Mouse (Mus musculus): ENCODE results near the gene Rpl29. TPM values are rescaled to one million over a fixed set of nuclear protein-coding genes. Genes with fewer than 3 reads are reported as not detected.
A peak's percentile ranks its signal among the peaks of the same experiment; 100 is the strongest.

The Rpl29 gene
- total RNA-seq, 2 experiments from 2014 or later: 480 to 518 TPM

DNA sequence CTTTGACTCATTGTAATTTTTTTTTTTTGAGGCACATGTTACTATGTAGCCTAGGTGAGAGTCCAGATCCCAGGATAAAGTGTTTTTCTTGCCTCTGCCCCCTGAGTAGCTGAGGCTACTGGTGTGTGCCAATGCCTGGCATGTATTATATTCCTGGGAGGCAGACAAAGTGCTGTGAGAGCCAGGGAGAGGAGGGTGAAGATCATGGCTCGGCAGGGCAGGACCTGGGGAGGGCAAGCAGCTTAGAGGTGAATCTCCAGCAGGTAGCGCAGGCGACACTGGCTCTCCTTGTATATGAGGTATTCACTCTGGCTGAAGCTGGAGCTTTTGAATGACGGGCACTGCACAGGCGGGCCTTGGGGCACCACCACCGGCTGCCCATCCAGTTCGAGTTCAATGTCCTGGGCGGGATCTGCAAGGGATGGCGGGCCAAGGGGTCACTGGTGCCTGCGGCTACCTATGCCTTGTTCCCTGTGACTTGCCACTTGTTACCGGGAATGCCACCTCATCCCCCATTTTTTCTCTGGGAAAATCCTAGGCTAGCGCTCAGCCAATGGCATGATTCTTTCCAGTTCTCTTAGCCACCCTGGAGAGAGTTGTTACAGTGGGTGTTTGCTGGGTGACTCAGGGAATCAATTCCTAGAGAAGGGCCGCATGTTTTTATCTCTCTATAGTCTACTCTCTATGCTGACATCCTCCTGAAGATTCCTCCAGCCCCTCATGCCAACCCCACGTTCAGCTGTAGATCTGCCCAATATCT lies 41.9 kb downstream of the Rpl29 start:
- intact Hi-C loops (cut with DNase I): no loop called here

GRCm38 (mm10) chr9:106471892-106472291 lies 42.6 kb downstream of the Rpl29 start:
- intact Hi-C loops (cut with DNase I): no loop called here
- DNase-seq: peak; percentile 44

More for the DNA sequence above, 41.9 kb downstream of the Rpl29 start:
- DNase-seq: no peak

- intact Hi-C loops (cut with DNase I): no loop called here
Observed at GRCm38 (mm10) chr9:106472321-106472720, 43.1 kb downstream of the Rpl29 start.

GRCm38 (mm10) chr9:106473081-106473752 lies 44.0 kb downstream of the Rpl29 start:
- intact Hi-C loops (cut with DNase I): no loop called here
- DNase-seq: peak; percentile 21

More at GRCm38 (mm10) chr9:106472321-106472720, 43.1 kb downstream of the Rpl29 start:
- peak; percentile 0 for DNase-seq

DNA sequence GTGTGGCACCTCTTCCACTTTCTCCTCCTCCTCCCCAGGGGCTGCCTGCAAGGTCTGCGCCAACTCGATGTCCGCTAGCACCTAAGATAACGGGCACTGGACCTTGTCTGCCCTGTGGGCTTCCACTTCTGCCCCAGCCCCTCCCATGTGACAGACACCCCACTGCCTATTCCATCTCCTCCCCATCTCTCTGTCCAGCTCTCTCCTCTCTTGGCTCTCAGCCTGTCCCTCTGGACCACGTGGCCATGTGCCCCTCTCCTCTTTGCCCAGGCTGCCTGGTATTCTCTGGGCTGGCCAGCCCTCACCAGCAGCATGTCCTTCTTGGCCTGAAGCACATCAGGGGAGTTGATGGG lies 44.5 kb downstream of the Rpl29 start:
- peak; percentile 43 for DNase-seq
- intact Hi-C loops (cut with DNase I): no loop called here

DNA sequence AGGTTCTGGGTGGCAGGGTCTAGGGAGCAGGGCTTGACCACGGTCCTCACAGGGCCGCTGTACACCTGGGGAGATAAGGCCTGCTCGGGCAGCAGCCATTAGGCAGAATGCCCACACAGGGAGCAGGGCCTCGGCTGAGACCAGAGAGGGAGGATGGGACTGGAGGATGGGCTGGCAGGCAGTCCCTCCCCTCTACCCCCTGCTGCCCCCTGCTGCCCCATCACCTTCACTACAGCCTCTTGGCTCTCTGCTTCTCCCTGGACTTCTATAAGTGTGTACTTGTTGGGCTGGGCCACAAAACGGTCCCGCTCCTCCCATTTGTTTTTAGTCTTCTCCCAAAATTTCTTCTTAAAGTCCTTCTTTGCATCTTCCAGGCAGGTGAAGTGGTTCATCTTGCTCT lies 45.2 kb downstream of the Rpl29 start:
- peak; percentile 84 for DNase-seq
- intact Hi-C loops (cut with DNase I): no loop called here

DNA sequence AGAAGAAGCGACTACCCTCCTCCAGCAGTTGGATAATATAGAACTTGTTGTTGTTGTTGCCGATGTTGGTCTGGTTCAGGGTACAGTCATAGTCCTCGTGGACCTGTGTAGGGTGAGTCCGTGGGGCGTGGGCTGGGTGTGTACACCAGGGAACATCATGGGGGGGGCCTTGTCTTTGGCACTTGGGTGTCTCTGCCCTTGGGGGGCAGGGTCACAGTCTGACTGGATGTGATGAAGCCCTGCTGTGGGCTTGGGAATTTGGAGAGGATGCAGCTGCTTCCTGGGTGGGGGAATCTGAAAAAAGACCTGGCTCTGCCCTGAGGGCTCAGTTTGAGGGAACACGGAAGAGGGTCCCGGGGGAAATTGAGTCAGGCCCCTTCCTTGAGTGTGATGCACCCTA lies 45.8 kb downstream of the Rpl29 start:
- intact Hi-C loops (cut with DNase I): no loop called here
- DNase-seq: peak; percentile 19

- DNase-seq: peak; percentile 4
- intact Hi-C loops (cut with DNase I): no loop called here
Observed at GRCm38 (mm10) chr9:106475663-106476001, 46.4 kb downstream of the Rpl29 start, which contains the start of gene Rrp9. Rrp9 (plus strand) TSS chr9:106475963.

GRCm38 (mm10) chr9:106476002-106476923 lies 47.0 kb downstream of the Rpl29 start:
- DNase-seq: no peak
- intact Hi-C loops (cut with DNase I): no loop called here

- DNase-seq: peak; percentile 99
- intact Hi-C loops (cut with DNase I): no loop called here
Observed at GRCm38 (mm10) chr9:106476924-106477484, 47.8 kb downstream of the Rpl29 start, which contains the start of gene Parp3. Parp3 (minus strand) TSS chr9:106476949.

DNA sequence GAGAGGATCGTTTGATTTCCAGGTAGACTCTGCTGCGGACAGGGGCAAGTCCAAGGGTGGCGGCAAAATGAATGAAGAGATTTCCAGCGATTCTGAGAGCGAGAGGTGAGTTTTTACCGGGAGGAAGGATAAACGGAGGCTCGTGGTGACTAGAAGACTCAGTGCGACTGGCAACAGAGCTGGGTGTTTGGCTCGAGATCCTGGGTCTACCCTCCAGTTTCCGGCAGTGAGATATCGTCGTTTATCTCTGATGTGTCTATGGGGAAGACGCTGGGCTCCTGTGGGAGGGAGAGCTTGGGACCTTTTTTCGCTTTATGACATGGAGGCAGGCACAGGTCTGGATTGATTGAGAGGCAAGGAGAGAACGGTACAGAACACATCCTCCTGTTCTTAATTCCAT lies 48.4 kb downstream of the Rpl29 start:
- intact Hi-C loops (cut with DNase I): no loop called here
- DNase-seq: no peak

DNA sequence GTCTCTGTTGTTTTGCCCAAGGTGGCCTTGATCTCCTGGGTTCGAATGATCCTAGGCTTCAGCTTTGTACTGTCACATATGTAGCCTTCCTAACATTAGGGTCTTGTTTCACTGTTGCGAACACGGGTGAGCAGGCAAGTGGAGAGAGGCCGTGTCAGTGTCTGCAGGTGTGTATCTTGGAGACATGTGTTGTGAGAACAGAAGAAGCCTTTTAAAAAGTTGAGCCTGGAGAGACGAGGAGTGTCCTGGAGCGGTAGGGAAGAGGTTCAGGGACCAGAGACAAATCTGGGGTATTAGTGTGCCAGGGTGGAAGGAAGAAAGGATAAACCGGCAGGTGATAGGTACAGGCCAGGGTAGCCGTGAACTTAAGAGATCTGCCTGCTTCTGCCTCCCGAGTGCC lies 48.8 kb downstream of the Rpl29 start:
- intact Hi-C loops (cut with DNase I): no loop called here
- no peak for DNase-seq

GRCm38 (mm10) chr9:106480541-106480940 lies 51.3 kb downstream of the Rpl29 start:
- intact Hi-C loops (cut with DNase I): no loop called here
- DNase-seq: no peak

DNA sequence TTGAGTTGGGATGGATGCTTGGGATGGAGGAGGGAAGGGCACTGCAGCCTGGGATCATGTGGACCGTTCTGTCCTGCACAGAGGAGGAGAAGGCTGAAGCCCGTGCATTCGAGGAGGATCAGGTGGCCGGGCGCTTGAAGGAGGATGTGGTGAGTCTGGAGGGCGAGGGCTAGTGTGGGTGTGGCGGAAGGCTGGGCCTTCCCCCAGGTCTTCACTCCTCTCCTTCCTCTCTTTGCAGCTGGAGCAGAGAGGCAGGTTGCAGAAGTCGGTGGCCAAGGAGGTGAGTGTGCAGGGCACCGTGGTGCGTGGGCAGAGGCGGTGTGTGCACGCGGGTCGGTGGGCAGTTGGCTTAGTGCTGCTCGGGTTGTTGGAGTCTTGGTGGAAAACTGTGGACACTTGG lies 51.8 kb downstream of the Rpl29 start:
- DNase-seq: no peak

More for the DNA sequence above, 51.8 kb downstream of the Rpl29 start:
- intact Hi-C loops (cut with DNase I): no loop called here

Other genes with a start within 250 kb of the Rpl29 start
- gene Ppm1m, start 229.7 kb upstream of the Rpl29 start, total RNA-seq (2021): 10 to 100 TPM; 16.1 to 18.7 TPM
- gene Twf2, start 226.3 kb upstream of the Rpl29 start, total RNA-seq (2021): 10 to 100 TPM; 34.4 to 38.2 TPM
- gene Tlr9, start 206.9 kb upstream of the Rpl29 start, total RNA-seq (2021): under 1 TPM; 0.46 to 0.48 TPM
- 10 to 100 TPM; 97.5 to 99.8 TPM for gene Alas1, start 180.8 kb upstream of the Rpl29 start, total RNA-seq (2021)
- gene Poc1a, start 148.4 kb upstream of the Rpl29 start, total RNA-seq (2021): 10 to 100 TPM; 11.0 to 11.9 TPM
- 10 to 100 TPM; 54.3 to 54.4 TPM for gene Dusp7, start 60.8 kb upstream of the Rpl29 start, total RNA-seq (2021)
- 10 to 100 TPM; 14.3 to 19.0 TPM for gene Acy1, start 8.9 kb downstream of the Rpl29 start, total RNA-seq (2021)
- 10 to 100 TPM; 13.3 to 13.8 TPM for gene Abhd14b, start 18.0 kb downstream of the Rpl29 start, total RNA-seq (2021)
- gene Abhd14a, start 18.2 kb downstream of the Rpl29 start, total RNA-seq (2021): 10 to 100 TPM; 70.1 to 71.4 TPM
- 100 to 1,000 TPM; 409 to 418 TPM for gene Pcbp4, start 23.8 kb downstream of the Rpl29 start, total RNA-seq (2021)
- 1 to 10 TPM in 1 of 2 experiments, under 1 TPM in 1; 0.94 to 1.3 TPM for gene Gpr62, start 36.5 kb downstream of the Rpl29 start, total RNA-seq (2021)
- gene Rrp9, start 46.5 kb downstream of the Rpl29 start, total RNA-seq (2021): 10 to 100 TPM; 46.9 to 55.2 TPM
- 1 to 10 TPM; 2.8 to 3.3 TPM for gene Parp3, start 47.5 kb downstream of the Rpl29 start, total RNA-seq (2021)
- gene Iqcf1, start 70.5 kb downstream of the Rpl29 start, total RNA-seq (2021): not detected
- under 1 TPM in 1 of 2 experiments, not detected in 1; 0.78 TPM for gene Iqcf5, start 85.1 kb downstream of the Rpl29 start, total RNA-seq (2021)
- not detected for gene Iqcf3, start 132.2 kb downstream of the Rpl29 start, total RNA-seq (2021)
- not detected for gene Iqcf4, start 141.5 kb downstream of the Rpl29 start, total RNA-seq (2021)
- gene Iqcf6, start 197.1 kb downstream of the Rpl29 start, total RNA-seq (2021): not detected
- 10 to 100 TPM; 43.6 to 48.3 TPM for gene Grm2, start 226.6 kb downstream of the Rpl29 start, total RNA-seq (2021)

Data from left cerebral cortex, postnatal 4 days (tissue).